Mouse (Mus musculus): ENCODE results near the gene Ifi205. TPM values are rescaled to one million over a fixed set of nuclear protein-coding genes. Genes with fewer than 3 reads are reported as not detected.
"Not testable (repeated sequence)": the region's sequence is repeated elsewhere in the genome, so short reads cannot be mapped to it uniquely, and the experiment has no call there.

Ifi205 gene
- polyA plus RNA-seq, 1 experiment from 2014 or later, result not detected

DNA sequence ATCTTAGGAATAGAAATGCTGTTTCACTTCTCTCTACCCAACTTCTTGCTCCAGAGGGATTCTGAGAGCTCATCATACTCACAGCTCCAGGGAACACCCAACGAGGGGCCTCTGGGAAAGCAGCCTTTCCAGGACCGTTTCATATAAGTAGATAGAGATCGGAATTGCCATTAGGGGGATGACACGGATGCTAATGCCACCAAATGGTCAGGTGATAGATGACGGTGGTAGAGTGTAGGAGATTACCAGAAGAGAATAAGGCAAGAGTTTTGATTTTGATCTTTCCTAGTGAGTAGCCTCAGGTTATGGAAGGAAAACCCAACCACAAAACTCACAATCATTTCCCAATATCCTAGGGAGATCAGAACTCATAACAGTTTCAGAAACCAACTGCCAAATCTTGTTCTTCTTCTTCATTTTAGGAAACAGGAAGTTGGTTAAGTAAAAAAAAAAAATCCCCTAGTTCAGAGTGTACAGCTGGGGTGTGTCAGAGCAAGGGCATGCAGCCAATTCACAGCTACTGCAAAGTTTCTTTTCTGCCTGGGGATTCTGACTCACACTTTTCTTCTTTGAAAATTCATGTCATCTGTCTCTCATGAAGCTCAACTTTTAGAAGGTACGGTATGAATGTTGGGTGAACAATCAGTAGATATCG lies 9.0 kb upstream of the Ifi205 start, which contains the start of gene Olfr433:
Olfr433 (plus strand) TSS at position 183 of the 655 bp plus-strand sequence.
- H3K4me1 ChIP-seq, result no peaks in the 10 kb centered on the region
- no peaks in the 10 kb centered on the region for H3K9me3 ChIP-seq (replicated peaks)
- ATAC-seq, result no peak
- no peaks in the 10 kb centered on the region for H3K27me3 ChIP-seq
- 92% methylated on average over 7 of the region's 7 CpGs for WGBS
- no peak within 1 kb of the TSS for H3K4me2 ChIP-seq
- H3K9ac ChIP-seq, result no peak within 1 kb of the TSS
- no peak within 1 kb of the TSS for H3K27ac ChIP-seq
- no peaks in the 10 kb centered on the region for H3K36me3 ChIP-seq (ENCODE audit: poor library complexity, severe bottlenecking)
- no peak within 1 kb of the TSS for H3K4me3 ChIP-seq

DNA sequence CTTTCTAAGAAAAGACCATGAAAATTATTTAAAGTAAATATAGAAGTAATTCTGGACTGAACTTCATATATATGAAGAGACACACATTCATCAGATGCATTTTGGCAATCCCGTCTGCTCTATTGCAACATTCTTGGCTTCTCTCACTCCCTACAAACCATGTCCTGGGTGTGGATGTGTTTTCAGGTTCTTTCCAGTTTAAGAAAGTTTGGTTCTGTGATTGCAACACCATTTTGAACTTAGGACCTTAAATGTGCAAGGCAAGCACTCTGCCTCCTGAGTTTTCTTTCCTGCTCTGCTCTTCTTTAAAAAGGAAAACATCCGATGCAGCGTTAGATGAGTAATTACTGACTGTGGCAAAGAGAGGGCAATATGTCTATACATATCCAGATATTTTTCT lies 6.9 kb upstream of the Ifi205 start:
- WGBS, result 92% methylated on average over 3 of the region's 3 CpGs
- Histone ChIP-seq H3K4me1 (no peaks in the 10 kb centered on the region), H3K36me3 (ENCODE audit: poor library complexity, severe bottlenecking) (no peaks in the 10 kb centered on the region), H3K4me3 (no peak overlapping the region), H3K27ac (no peak overlapping the region), H3K4me2 (no peak overlapping the region), H3K9me3 (replicated peaks) (no peaks in the 10 kb centered on the region), H3K9ac (no peak overlapping the region), H3K27me3 (no peaks in the 10 kb centered on the region)
- ATAC-seq, result no peak

DNA sequence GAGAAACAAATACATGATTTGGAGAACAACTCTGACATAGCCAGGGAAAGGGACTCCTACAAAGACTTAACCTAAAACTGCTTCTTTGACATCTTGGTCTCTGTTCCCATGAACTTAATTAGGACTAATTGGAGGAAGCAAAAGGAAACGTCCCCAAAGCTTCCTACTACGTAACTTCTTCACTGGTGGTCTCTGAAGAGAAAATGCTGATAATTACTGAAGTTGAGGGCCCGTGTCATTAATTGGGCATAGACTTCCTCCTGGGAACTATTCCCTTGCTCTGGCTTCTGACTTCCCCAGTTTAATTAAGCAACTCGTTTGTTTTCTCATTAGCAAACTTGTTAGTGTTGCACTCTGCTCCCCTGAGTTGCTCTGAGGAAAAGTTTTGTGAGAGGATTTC lies 4.2 kb upstream of the Ifi205 start:
- H3K4me3 ChIP-seq, result no peak overlapping the region
- 41% methylated on average over 4 of the region's 4 CpGs for WGBS
- H3K9me3 ChIP-seq (replicated peaks), result no peaks in the 10 kb centered on the region
- H3K4me1 ChIP-seq, result no peaks in the 10 kb centered on the region
- no peak overlapping the region for H3K4me2 ChIP-seq
- H3K36me3 ChIP-seq (ENCODE audit: poor library complexity, severe bottlenecking), result no peaks in the 10 kb centered on the region
- no peak overlapping the region for H3K9ac ChIP-seq
- no peaks in the 10 kb centered on the region for H3K27me3 ChIP-seq
- ATAC-seq, result no peak
- H3K27ac ChIP-seq, result no peak overlapping the region

DNA sequence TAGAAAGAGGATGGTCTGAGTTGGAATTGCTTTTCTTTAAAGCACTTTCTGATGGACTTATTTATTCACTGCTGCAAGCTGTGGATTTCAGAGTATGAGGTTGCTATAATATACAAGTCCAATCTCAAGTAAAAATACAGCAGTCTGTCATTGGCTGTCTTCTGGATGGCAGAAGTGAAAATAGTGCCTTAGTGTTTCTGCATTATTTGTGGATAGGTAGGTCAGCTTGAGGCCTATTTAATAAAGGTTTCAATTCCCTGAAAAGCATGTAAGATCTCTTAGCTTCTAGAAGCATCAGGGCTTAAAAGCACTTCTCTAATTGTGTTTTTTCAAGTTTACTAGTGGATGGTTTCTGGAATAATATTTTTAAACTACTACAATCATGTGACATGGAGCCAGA lies 24.6 kb downstream of the Ifi205 start:
- not testable (repeated sequence) for H3K36me3 ChIP-seq (ENCODE audit: poor library complexity, severe bottlenecking); H3K4me2 ChIP-seq; H3K27ac ChIP-seq; H3K4me3 ChIP-seq; ATAC-seq; H3K9me3 ChIP-seq (replicated peaks); H3K4me1 ChIP-seq; H3K9ac ChIP-seq; H3K27me3 ChIP-seq

DNA sequence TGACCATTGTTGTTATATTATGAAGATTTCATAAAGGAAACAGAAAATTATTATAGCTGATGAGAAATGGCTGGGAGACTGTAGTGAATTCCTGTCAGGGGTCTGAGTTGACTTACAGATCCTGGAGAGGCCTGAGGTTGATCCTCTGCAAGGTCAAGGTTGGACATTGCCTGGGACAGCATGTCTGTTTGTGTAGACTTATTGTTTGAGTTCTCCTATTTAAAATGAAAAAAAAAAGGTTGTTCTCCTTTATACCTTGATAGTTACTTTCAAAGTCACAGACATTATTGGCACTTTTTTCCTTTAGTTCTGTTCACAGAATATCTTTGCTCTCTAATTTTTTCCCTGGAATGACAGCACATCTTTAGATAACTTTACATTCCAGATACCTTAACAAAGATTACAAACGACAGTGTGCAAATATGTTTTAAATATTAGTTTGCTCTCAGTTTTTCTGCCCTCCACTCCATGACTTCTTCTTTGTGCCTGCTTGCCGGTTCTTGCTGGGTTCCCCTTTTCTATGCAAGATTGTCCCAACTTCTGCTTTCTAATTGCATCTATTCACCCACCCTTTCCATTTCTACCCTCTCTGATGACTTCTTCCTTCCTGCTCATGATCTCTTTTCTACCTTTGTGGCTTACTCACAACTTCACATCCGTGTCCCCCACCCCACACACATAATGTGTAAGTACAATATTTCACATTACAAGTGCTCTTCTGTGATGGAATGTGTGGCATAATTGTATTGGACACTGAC lies 27.1 kb downstream of the Ifi205 start:
- not testable (repeated sequence) for H3K4me1 ChIP-seq; H3K36me3 ChIP-seq (ENCODE audit: poor library complexity, severe bottlenecking); H3K4me3 ChIP-seq; H3K27me3 ChIP-seq; H3K9ac ChIP-seq; H3K9me3 ChIP-seq (replicated peaks); H3K4me2 ChIP-seq; H3K27ac ChIP-seq; ATAC-seq
- WGBS, result 93% methylated on average over 2 of the region's 3 CpGs

GRCm38 (mm10) chr1:173995003-173995402 lies 36.6 kb downstream of the Ifi205 start:
- ATAC-seq, result no peak
- 87% methylated on average over 4 of the region's 4 CpGs for WGBS

DNA sequence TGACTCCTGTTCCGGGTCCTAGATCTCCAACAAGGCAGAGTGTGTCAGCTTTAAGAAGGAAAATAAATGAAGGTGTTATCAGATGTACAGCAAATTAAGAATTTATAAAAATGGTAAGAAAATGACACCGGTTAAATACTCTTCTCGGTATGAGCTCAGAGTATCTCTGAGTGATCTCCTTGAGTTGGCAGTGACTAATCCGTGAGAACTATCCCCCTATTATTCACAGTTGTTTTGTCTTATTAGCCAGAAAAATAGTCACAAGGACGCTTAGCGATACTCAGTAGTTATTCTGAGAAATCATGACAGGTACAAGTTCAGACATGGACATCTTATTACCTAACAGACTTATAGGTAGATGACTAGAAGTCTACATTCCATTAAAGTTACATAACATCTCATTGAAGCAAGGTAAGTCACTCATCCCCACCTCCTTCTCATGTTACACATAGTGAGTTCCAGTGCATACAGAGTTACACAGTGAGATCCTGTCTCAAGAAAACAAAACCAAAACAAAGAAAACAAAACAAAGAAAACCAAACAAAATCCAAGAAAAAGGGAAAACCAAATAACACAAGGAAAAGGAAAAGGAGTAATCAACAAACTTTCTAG lies 48.8 kb downstream of the Ifi205 start, which contains the start of gene Ifi202b:
Ifi202b (minus strand) TSS at position 51 of the 612 bp plus-strand sequence.
- H3K36me3 ChIP-seq (ENCODE audit: poor library complexity, severe bottlenecking); H3K27ac ChIP-seq; H3K9me3 ChIP-seq (replicated peaks); ATAC-seq; H3K9ac ChIP-seq; H3K4me2 ChIP-seq; H3K4me1 ChIP-seq; H3K27me3 ChIP-seq; H3K4me3 ChIP-seq: not testable (repeated sequence)
- 88% methylated on average over 6 of the region's 6 CpGs for WGBS

More at GRCm38 (mm10) chr1:173995003-173995402, 36.6 kb downstream of the Ifi205 start:
- Histone ChIP-seq H3K4me3 (no peak overlapping the region), H3K27me3 (no peaks in the 10 kb centered on the region), H3K9ac (no peak overlapping the region), H3K4me1 (no peaks in the 10 kb centered on the region), H3K9me3 (replicated peaks) (no peaks in the 10 kb centered on the region), H3K4me2 (no peak overlapping the region), H3K27ac (no peak overlapping the region), H3K36me3 (ENCODE audit: poor library complexity, severe bottlenecking) (no peaks in the 10 kb centered on the region)

DNA sequence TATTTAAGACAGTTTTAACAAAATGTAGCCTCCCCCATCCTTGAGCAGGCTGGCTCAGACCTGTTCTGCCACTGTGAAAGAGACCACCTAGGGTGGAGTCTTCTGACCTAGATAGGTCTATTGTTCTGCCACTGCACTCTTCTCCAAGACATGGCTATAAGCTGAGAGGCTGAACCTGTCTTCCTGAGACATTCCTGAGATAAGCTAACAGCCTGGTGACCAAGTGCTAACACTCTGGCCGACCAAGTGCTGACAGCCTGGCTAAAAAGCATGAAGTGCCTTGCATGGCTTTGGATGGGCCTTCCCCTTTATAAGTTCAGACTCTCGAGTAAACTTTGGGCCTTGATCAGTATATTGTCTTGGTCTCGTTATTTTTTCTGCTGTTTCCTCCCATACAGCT lies 50.6 kb downstream of the Ifi205 start:
- H3K27me3 ChIP-seq; H3K27ac ChIP-seq; H3K36me3 ChIP-seq (ENCODE audit: poor library complexity, severe bottlenecking); ATAC-seq; H3K9ac ChIP-seq; H3K4me2 ChIP-seq; H3K9me3 ChIP-seq (replicated peaks); H3K4me1 ChIP-seq; H3K4me3 ChIP-seq: not testable (repeated sequence)
- 51% methylated on average over 3 of the region's 3 CpGs for WGBS

DNA sequence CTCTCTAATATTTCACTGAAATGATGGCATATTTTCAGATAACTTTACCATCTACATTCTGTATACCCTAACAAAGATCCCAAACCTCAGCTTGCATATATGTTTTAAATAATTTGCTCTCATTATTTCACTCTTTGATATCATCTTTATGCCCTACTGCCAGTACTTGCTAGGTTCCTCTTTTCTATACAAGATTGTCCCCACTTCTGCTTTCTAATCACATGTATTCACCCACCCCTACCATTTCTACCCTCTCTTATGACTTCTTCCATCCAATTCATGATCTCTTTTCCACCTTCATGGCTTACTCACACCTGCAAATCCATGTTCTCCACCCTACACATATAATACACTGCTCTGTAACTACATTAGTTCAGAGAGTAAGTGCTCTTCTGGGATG lies 54.0 kb downstream of the Ifi205 start:
- H3K36me3 ChIP-seq (ENCODE audit: poor library complexity, severe bottlenecking), result no peaks in the 10 kb centered on the region
- no peak overlapping the region for H3K27ac ChIP-seq
- H3K27me3 ChIP-seq, result no peaks in the 10 kb centered on the region
- no peak overlapping the region for H3K9ac ChIP-seq
- no peak overlapping the region for H3K4me3 ChIP-seq
- H3K9me3 ChIP-seq (replicated peaks), result no peaks in the 10 kb centered on the region
- no peak overlapping the region for H3K4me2 ChIP-seq
- ATAC-seq, result no peak
- H3K4me1 ChIP-seq, result no peaks in the 10 kb centered on the region

GRCm38 (mm10) chr1:173973111-173973510 lies 58.5 kb downstream of the Ifi205 start:
- Histone ChIP-seq H3K9me3 (replicated peaks) (no peaks in the 10 kb centered on the region), H3K36me3 (ENCODE audit: poor library complexity, severe bottlenecking) (no peaks in the 10 kb centered on the region), H3K4me1 (no peaks in the 10 kb centered on the region), H3K27me3 (no peaks in the 10 kb centered on the region), H3K4me2 (no peak overlapping the region), H3K9ac (no peak overlapping the region), H3K27ac (no peak overlapping the region), H3K4me3 (no peak overlapping the region)
- no peak for ATAC-seq

All from forebrain, embryonic 13.5 days (tissue).